Mouse (Mus musculus) neural tube, embryonic 12.5 days (tissue): ENCODE measurements around the gene Hist2h2be. TPM values are rescaled to one million over a fixed set of nuclear protein-coding genes. Genes with fewer than 3 reads are reported as not detected.
"Not testable (repeated sequence)": the region's sequence is repeated elsewhere in the genome, so short reads cannot be mapped to it uniquely, and the experiment has no call there.

Experiments
- ATAC-seq: fragments of 200-750 bp; cut with Nextera tagmentation; 2 replicates; pipeline ENCODE4 v1.8.0; 2017; ENCODE audit warnings: low read depth, mild to moderate bottlenecking, moderate TSS enrichment, moderate library complexity; ENCODE audit not compliant: low FRiP score
- H3K27ac ChIP-seq: fragments of 300-500 bp; sonication (generic); 2 replicates; pipeline ENCODE4 v1.5.1; 2016
- H3K27me3 ChIP-seq: fragments of 300-500 bp; sonication (generic); replicated peaks from 2 replicates; pipeline ENCODE4 v1.6.1; 2016; ENCODE audit warnings: mild to moderate bottlenecking
- H3K36me3 ChIP-seq: fragments of 300-500 bp; sonication (generic); 2 replicates; pipeline ENCODE4 v1.6.1; 2016; ENCODE audit warnings: mild to moderate bottlenecking
- H3K4me1 ChIP-seq: fragments of 300-500 bp; sonication (generic); 2 replicates; pipeline ENCODE4 v1.6.1; 2016
- H3K4me2 ChIP-seq: fragments of 300-500 bp; sonication (generic); replicated peaks from 2 replicates; pipeline ENCODE4 v1.6.1; 2016; ENCODE audit warnings: mild to moderate bottlenecking
- H3K4me3 ChIP-seq: fragments of 300-500 bp; sonication (generic); 2 replicates; pipeline ENCODE4 v1.5.1; 2016
- H3K9ac ChIP-seq: fragments of 300-500 bp; sonication (generic); 2 replicates; pipeline ENCODE4 v1.6.1; 2016; ENCODE audit warnings: mild to moderate bottlenecking
- H3K9me3 ChIP-seq: fragments of 300-500 bp; sonication (generic); 2 replicates; pipeline ENCODE4 v1.6.1; 2016; ENCODE audit warnings: mild to moderate bottlenecking
- WGBS: fragments of 180-500 bp; shearing (Covaris S2); methylation state at CpG from one replicate; pipeline ENCODE4 v1.1.7; 2016; 5-methylcytosine and 5-hydroxymethylcytosine counted together
- polyA plus RNA-seq: library from polyadenylated mRNA; unstranded; fragments of >200 nt; fragmentation: Nextera tagmentation; extraction: Ambion mirVana; gene quantifications from 2 replicates; pipeline ENCODE4 v1.2.1, GENCODE M21; 2016

Gene Hist2h2be
- polyA plus RNA-seq, 1 experiment from 2014 or later, result 5.7 TPM

DNA sequence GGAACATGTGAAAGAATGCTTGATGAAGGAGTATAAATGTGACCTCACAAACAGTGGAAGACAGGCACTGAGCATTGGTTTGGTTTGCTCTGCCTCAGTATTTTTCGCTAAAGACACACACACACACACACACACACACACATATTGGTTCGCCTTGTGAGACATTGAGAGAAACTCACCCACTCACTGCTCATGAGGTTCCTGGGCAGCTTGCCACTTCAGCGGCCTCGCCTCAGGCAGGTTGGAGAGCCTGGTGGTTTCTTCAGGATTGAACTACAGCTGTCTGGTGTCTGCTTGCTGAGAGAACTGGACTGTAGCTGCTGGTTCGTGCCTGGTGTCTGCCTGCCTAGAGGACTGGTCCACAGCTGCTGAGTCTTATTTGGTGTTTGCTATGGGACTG is 39.3 kb downstream of the Hist2h2be start:
- Histone ChIP-seq H3K27me3 (no peaks in the 10 kb centered on the region), H3K4me3 (no peak overlapping the region), H3K4me2 (no peak overlapping the region), H3K9me3 (no peaks in the 10 kb centered on the region), H3K4me1 (peaks cover 20% of the 10 kb centered on the region), H3K27ac (no peak overlapping the region), H3K36me3 (no peaks in the 10 kb centered on the region), H3K9ac (no peak overlapping the region)
- 87% methylated on average over 5 of the region's 5 CpGs for WGBS
- no peak for ATAC-seq

- Histone ChIP-seq H3K27me3 (no peaks in the 10 kb centered on the region), H3K4me1 (peaks cover 20% of the 10 kb centered on the region), H3K9ac (peak overlapping the region; percentile 84; the same call in 1 of the 2 replicates), H3K4me2 (peak overlapping the region; percentile 78), H3K4me3 (peak overlapping the region; percentile 50; the same call in 1 of the 2 replicates), H3K27ac (peak overlapping the region; percentile 92), H3K9me3 (no peaks in the 10 kb centered on the region), H3K36me3 (no peaks in the 10 kb centered on the region)
- WGBS, result 71% methylated on average over 3 of the region's 3 CpGs
- ATAC-seq, result no peak
These were observed 40.7 kb downstream of the Hist2h2be start for GRCm38 (mm10) chr3:96261623-96262022.

GRCm38 (mm10) chr3:96262216-96262875 is 41.4 kb downstream of the Hist2h2be start:
- WGBS, result 1% methylated on average over 19 of the region's 19 CpGs
- Histone ChIP-seq H3K4me1 (peaks cover 20% of the 10 kb centered on the region), H3K36me3 (no peaks in the 10 kb centered on the region), H3K4me3 (peak overlapping the region; percentile 50), H3K27ac (peak overlapping the region; percentile 92), H3K27me3 (no peaks in the 10 kb centered on the region), H3K9ac (peak overlapping the region; percentile 84), H3K4me2 (peak overlapping the region; percentile 78), H3K9me3 (no peaks in the 10 kb centered on the region)
- peak; percentile 83 for ATAC-seq

DNA sequence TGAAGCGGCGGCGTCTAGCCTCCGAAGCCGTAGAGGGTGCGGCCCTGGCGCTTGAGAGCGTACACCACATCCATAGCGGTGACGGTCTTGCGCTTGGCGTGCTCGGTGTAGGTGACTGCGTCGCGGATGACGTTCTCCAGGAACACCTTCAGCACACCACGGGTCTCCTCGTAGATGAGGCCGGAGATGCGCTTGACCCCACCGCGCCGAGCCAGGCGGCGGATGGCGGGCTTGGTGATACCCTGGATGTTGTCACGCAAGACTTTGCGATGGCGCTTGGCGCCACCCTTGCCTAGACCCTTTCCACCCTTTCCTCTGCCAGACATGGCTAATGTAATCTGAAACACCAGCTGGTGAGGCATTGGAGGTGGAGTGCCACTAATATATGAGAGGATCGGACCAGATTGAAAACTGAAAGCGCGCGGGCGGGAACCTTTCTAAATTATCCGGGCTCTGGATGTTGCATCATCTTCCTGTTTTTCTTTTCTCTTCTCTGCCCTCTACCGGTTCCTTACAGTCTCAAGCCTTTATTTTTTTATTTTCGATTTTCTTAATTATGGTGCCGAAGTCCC is 42.1 kb downstream of the Hist2h2be start, which contains the start of gene Hist2h4:
Gene Hist2h4 (minus strand): TSS at position 333 of the 572 bp plus-strand sequence.
- WGBS, result under 1% methylated on average over 40 of the region's 40 CpGs
- Histone ChIP-seq H3K4me2 (peak within 1 kb of the TSS; percentile 78), H3K36me3 (no peaks in the 10 kb centered on the region), H3K27ac (peak within 1 kb of the TSS; percentile 92), H3K9me3 (no peaks in the 10 kb centered on the region), H3K27me3 (no peaks in the 10 kb centered on the region), H3K9ac (peak within 1 kb of the TSS; percentile 84), H3K4me1 (peaks cover 26% of the 10 kb centered on the region), H3K4me3 (peak within 1 kb of the TSS; percentile 50)
- peak; percentile 72 for ATAC-seq

DNA sequence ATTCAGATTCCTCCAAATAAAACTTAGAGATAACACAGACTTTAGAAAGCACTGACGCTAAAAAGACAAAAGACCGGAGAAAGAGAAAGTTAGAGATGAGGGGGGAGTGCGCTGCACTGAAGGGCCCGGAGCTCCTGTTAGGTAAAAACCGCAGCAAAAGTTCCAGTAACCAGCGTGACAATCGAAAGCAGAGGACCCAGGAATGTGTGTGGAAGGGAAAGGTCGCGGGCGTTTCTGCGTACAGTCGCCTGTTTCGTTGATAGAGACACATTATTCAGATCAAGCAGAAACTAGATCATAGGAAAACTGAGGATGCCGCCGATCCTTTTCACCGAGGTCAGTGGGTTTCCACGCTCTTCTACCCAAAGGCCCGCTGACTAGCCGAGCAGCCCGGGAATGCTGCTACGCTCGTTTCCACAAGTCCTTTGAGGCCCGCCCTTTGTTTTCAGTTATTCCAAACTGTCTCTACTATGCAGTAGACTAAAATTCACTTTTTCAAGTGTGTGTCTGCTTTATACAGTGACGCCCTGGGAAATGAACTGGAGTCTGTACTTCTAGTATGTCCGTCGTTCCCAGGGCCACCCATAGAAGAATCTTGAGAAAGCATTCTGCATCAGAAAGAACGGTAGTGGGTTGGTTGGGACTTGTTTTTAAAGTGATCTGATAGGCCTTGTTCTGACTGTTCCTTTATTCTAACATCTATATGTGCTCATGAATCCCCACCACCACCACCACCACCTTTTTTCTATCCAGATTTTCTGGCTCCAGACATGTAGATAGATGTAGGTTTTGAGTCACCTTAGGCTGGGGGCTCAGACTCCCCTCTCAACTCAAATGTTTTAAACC is 42.9 kb downstream of the Hist2h2be start:
- WGBS, result 6% methylated on average over 27 of the region's 27 CpGs
- H3K36me3 ChIP-seq, result no peaks in the 10 kb centered on the region
- H3K9me3 ChIP-seq, result no peaks in the 10 kb centered on the region
- ATAC-seq, result peak; percentile 49; the same call in 1 of the 2 replicates
- H3K4me3 ChIP-seq, result peak overlapping the region; percentile 50
- peak overlapping the region; percentile 81 for H3K27ac ChIP-seq
- H3K9ac ChIP-seq, result peak overlapping the region; percentile 84
- H3K27me3 ChIP-seq, result no peaks in the 10 kb centered on the region
- H3K4me1 ChIP-seq, result peaks cover 28% of the 10 kb centered on the region
- H3K4me2 ChIP-seq, result peak overlapping the region; percentile 78

DNA sequence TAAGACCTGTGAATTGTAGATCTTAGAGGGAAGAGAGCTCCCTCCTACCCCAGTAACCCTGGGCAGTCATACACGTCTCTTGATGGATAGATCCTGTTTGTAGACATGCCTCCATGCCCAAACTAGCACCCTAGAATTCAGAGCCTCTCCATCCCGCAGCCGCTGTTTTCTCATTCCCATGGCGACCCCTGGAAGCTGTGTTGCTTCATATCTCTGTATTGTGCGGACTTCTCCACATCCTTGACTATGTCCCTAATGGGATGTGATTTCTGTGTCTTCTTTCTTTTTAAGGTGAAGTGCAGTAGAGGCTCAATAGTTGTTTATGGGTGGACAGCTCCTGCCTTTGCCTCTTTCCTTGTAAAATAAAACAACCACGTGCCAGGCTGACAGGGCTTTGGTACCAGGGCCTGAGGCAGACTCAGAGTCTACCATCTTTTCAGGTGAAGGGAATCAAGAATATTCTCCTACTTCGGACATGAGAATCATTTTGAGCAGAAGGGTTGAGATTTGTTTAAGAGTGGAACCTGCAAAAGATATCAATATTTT is 43.6 kb downstream of the Hist2h2be start:
- Histone ChIP-seq H3K36me3 (no peaks in the 10 kb centered on the region), H3K27me3 (no peaks in the 10 kb centered on the region), H3K9ac (no peak overlapping the region), H3K4me1 (peaks cover 28% of the 10 kb centered on the region), H3K4me3 (no peak overlapping the region), H3K27ac (no peak overlapping the region), H3K4me2 (peak overlapping the region; percentile 78), H3K9me3 (no peaks in the 10 kb centered on the region)
- ATAC-seq, result no peak
- WGBS, result 75% methylated on average over 7 of the region's 7 CpGs

- H3K9ac ChIP-seq, result no peak overlapping the region
- H3K4me3 ChIP-seq, result no peak overlapping the region
- no peaks in the 10 kb centered on the region for H3K36me3 ChIP-seq
- no peak overlapping the region for H3K4me2 ChIP-seq
- H3K9me3 ChIP-seq, result no peaks in the 10 kb centered on the region
- peaks cover 28% of the 10 kb centered on the region for H3K4me1 ChIP-seq
- H3K27me3 ChIP-seq, result no peaks in the 10 kb centered on the region
- no peak for ATAC-seq
- no peak overlapping the region for H3K27ac ChIP-seq
- WGBS, result 87% methylated on average over 8 of the region's 8 CpGs
These were observed 45.3 kb downstream of the Hist2h2be start for GRCm38 (mm10) chr3:96266132-96266710.

DNA sequence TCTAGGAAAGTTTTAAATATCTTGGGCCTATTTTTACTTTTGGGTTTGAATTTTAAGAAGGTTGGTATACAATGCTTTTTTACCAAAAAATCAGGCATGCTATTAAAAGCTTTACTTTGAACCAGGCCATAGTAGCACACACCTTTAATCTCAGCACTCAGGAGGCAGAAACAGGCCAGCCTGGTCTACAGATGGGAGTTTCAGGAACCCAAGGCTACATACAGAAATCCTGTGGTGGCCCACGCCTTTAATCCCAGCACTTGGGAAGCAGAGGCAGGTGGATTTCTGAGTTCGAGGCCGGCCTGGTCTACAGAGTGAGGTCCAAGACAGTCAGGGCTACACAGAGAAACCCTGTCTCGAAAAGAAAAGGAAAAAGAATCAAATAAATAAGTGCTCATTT is 46.6 kb downstream of the Hist2h2be start:
- Histone ChIP-seq H3K27ac (no peak overlapping the region), H3K9me3 (no peaks in the 10 kb centered on the region), H3K4me3 (no peak overlapping the region), H3K9ac (no peak overlapping the region), H3K4me1 (peaks cover 18% of the 10 kb centered on the region), H3K36me3 (no peaks in the 10 kb centered on the region), H3K4me2 (peak overlapping the region; percentile 52), H3K27me3 (no peaks in the 10 kb centered on the region)
- 85% methylated on average over 4 of the region's 4 CpGs for WGBS
- ATAC-seq, result no peak

- peak; percentile 60 for ATAC-seq
- Histone ChIP-seq H3K4me3 (peak within 1 kb of the TSS; percentile 49), H3K36me3 (no peaks in the 10 kb centered on the region), H3K27me3 (no peaks in the 10 kb centered on the region), H3K4me1 (peaks cover 18% of the 10 kb centered on the region), H3K4me2 (peak within 1 kb of the TSS; percentile 74), H3K9me3 (no peaks in the 10 kb centered on the region), H3K27ac (peak within 1 kb of the TSS; percentile 87), H3K9ac (peak within 1 kb of the TSS; percentile 68)
- 20% methylated on average over 30 of the region's 30 CpGs for WGBS
These were observed 47.3 kb downstream of the Hist2h2be start, which contains the start of gene Hist2h3b for GRCm38 (mm10) chr3:96268051-96268775. TSS of gene Hist2h3b (plus strand) at chr3:96268654.

GRCm38 (mm10) chr3:96268776-96269378 is 48.0 kb downstream of the Hist2h2be start:
- Histone ChIP-seq H3K9ac (peak overlapping the region; percentile 68), H3K4me2 (peak overlapping the region; percentile 74), H3K4me1 (peaks cover 16% of the 10 kb centered on the region), H3K4me3 (peak overlapping the region; percentile 37), H3K27ac (peak overlapping the region; percentile 87)
- H3K36me3 ChIP-seq, H3K27me3 ChIP-seq, H3K9me3 ChIP-seq: not testable (repeated sequence)
- peak; percentile 56 for ATAC-seq
- 2% methylated on average over 15 of the region's 44 CpGs for WGBS
